Mouse (Mus musculus) bone marrow, adult 2 months (tissue): ENCODE results near the gene Stim1.

ENCODE experiments used
- CTCF ChIP-seq: fragments of 200-500 bp; IDR thresholded peaks from 2 replicates; pipeline ENCODE4 v1.5.1; 2011; ENCODE audit warnings: low read length, control low read depth; ENCODE audit not compliant: control insufficient read depth, insufficient read depth
- POLR2A ChIP-seq: fragments of 200-500 bp; IDR thresholded peaks from 2 replicates; pipeline ENCODE4 v1.6.1; 2011; ENCODE audit warnings: low read depth, mild to moderate bottlenecking, control low read depth, low read length, borderline replicate concordance; ENCODE audit not compliant: control insufficient read depth

GRCm38 (mm10) chr7:102363853-102364252 lies 96.2 kb downstream of the Stim1 start:
- no peak for TF ChIP-seq CTCF
- no peak for TF ChIP-seq POLR2A
